Mouse (Mus musculus) intestine, postnatal 0 days (tissue): ENCODE data around the gene Gss. TPM values are rescaled to one million over a fixed set of nuclear protein-coding genes. Genes with fewer than 3 reads are reported as not detected.

Experiments
- ATAC-seq: fragments of 200-750 bp; cut with Nextera tagmentation; 2 replicates; pipeline ENCODE4 v1.8.0; 2017; ENCODE audit warnings: mild to moderate bottlenecking, moderate TSS enrichment, moderate library complexity
- H3K27ac ChIP-seq: fragments of 300-500 bp; sonication (generic); 2 replicates; pipeline ENCODE4 v1.5.1; 2014; ENCODE audit warnings: mild to moderate bottlenecking, low read depth, low read length, moderate library complexity
- H3K27me3 ChIP-seq: fragments of 300-500 bp; sonication (generic); replicated peaks from 2 replicates; pipeline ENCODE4 v1.6.1; 2014; ENCODE audit warnings: low read length, mixed read lengths; ENCODE audit not compliant: control insufficient read depth, insufficient read depth
- H3K36me3 ChIP-seq: fragments of 300-500 bp; sonication (generic); 2 replicates; pipeline ENCODE4 v1.6.1; 2014; ENCODE audit warnings: mild to moderate bottlenecking, moderate library complexity; ENCODE audit not compliant: control insufficient read depth, insufficient read depth
- H3K4me1 ChIP-seq: fragments of 300-500 bp; sonication (generic); replicated peaks from 2 replicates; pipeline ENCODE4 v1.6.1; 2014; ENCODE audit warnings: antibody characterized with exemption, low read length, mixed read lengths; ENCODE audit not compliant: control insufficient read depth, insufficient read depth
- H3K4me2 ChIP-seq: fragments of 300-500 bp; sonication (generic); replicated peaks from 2 replicates; pipeline ENCODE4 v1.6.1; 2014; ENCODE audit warnings: low read depth, mild to moderate bottlenecking, moderate library complexity
- H3K4me3 ChIP-seq: fragments of 300-500 bp; sonication (generic); 2 replicates; pipeline ENCODE4 v1.5.1; 2014; ENCODE audit warnings: low read depth, low read length
- H3K9ac ChIP-seq: fragments of 300-500 bp; sonication (generic); 2 replicates; pipeline ENCODE4 v1.6.1; 2014; ENCODE audit warnings: mild to moderate bottlenecking, low read depth, low read length
- H3K9me3 ChIP-seq: fragments of 300-500 bp; sonication (generic); 2 replicates; pipeline ENCODE4 v1.6.1; 2016; ENCODE audit warnings: mixed run types; ENCODE audit not compliant: control insufficient read depth
- CTCF ChIP-seq: sonication (generic); IDR thresholded peaks from 2 replicates; pipeline ENCODE4 v1.5.1; 2016; ENCODE audit warnings: low read depth, mild to moderate bottlenecking, control low read depth, antibody characterized with exemption, moderate library complexity
- WGBS: fragments of 180-500 bp; shearing (Covaris S2); extraction: QIAGEN DNeasy Blood & Tissue Kit; methylation state at CpG from one replicate; pipeline ENCODE4 v1.1.7; 2014; 5-methylcytosine and 5-hydroxymethylcytosine counted together
- microRNA counts: library from miRNA; unstranded; fragments of <30 nt; microRNA quantifications from one replicate; lab custom pipeline; 2016
- microRNA-seq: library from miRNA; unstranded; fragments of <30 nt; microRNA quantifications from one replicate; pipeline ENCODE4, GENCODE M21; 2016
- polyA plus RNA-seq: library from polyadenylated mRNA; unstranded; fragments of >200 nt; fragmentation: Nextera tagmentation; extraction: Ambion mirVana; gene quantifications from 2 replicates; pipeline ENCODE4 v1.2.1, GENCODE M21; 2015

The Gss gene
- polyA plus RNA-seq, 1 experiment from 2014 or later = 219 TPM

DNA sequence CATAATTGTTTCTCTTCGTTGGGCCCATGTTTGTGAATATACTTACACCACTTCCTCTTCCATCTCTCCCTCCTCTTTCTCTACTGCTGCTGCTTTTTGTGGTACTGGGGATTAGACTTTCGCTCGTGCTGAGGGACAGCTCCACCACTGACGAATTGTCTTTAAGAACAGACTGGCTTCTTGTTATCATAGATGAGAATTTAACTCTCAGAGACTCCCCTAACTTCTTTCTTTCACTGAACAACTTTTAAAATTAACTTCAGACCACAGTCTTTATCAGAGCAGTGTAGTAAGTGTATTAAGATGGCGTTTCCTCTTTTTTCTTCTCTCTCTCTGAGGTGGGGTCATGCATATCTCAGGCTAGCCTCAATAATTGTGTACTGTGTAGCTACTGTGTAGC lies 68.9 kb downstream of the Gss start:
- no peak overlapping the region for H3K9ac ChIP-seq
- H3K4me1 ChIP-seq = no peaks in the 10 kb centered on the region

DNA sequence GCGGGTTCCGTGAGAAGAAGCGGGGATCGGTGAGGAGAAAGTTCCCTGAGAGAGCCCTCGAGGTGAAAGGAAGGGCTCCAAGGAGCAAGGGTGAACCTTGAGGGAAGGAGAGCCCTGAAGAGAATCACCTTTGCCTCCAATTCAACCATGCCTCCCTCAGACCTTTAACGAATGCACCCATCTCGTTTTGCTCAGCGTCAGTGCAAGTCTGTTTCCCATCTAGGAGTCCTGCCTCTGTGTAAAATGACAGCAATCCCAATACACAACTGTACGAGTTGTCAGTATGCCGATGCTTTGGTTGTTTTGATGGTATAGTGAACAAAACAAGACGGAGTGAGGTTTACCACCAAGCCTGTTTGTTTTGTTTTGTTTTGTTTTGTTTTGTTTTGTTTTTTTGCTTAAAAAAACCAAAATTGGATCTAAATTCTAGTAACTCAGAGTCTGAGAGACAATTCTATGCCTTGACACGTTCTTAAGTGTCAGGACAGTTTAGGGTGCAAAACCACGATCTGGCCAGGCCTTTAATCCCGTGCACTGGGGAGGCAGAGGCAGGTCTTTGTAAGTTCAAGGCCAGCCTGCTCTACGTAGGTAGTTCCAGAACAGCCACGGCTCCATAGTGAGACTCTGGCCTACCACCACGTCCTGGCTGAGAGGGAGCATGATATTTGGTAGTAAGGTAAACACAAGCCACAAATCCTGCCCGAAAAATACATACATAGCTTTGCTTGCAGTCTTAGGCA lies 73.9 kb downstream of the Gss start:
- Histone ChIP-seq H3K27me3 (peaks cover 6% of the 10 kb centered on the region; the same call in 1 of the 2 replicates), H3K4me2 (peak overlapping the region; percentile 87), H3K9ac (peak overlapping the region; percentile 51), H3K4me3 (peak overlapping the region; percentile 80), H3K27ac (no peak overlapping the region), H3K36me3 (no peaks in the 10 kb centered on the region), H3K4me1 (no peaks in the 10 kb centered on the region), H3K9me3 (no peaks in the 10 kb centered on the region)
- ATAC-seq = no peak
- WGBS = 24% methylated on average over 18 of the region's 18 CpGs
- no peak for TF ChIP-seq CTCF

More for the DNA sequence above, 68.9 kb downstream of the Gss start:
- TF ChIP-seq CTCF = no peak
- ATAC-seq = no peak
- Histone ChIP-seq H3K27me3 (no peaks in the 10 kb centered on the region), H3K4me2 (no peak overlapping the region), H3K36me3 (no peaks in the 10 kb centered on the region), H3K4me3 (no peak overlapping the region), H3K9me3 (no peaks in the 10 kb centered on the region), H3K27ac (no peak overlapping the region)
- WGBS = 60% methylated on average over 5 of the region's 5 CpGs

DNA sequence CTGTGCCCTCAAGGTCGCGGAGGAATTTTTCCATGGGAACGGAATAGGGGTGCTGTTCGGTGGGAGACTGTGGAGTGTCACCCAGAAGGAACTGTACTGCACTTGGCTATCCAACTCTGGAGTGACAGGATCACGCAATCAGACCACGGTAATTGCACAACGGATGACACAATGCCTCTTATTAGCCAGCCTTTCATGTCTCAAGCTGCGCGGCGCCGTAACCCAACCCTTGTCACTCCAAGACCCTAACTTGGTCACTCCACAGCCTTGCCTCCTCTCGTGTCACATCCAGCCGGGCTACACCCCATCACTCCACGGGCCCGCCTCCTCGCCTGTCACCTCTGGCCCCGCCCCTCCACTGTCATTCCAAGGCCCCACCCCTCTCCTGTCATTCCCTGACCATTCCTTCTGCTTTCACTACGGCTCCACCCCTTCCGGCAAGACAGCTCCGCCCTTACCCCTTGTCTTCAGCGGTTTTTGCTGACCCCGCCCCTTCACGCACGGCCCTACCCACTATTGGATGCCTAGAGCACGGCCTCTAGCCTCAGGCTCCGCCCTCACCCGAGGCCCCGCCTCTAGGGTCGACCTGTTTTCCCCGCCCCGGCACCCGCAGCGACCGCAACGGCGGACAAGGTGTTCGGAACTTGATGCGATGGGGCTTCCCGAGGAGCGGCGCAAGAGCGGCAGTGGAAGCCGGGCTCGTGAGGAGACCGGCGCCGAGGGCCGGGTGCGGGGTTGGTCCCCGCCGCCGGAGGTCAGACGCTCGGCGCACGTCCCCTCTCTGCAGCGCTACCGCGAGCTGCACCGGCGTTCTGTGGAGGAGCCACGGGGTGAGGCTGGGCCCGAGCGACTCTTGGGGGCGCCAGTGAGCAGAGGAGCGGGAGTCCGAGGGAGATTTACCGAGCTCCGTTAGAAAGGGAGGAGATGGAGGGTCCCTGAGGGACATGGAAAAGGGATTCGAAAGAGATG lies 74.9 kb downstream of the Gss start, which contains the start of the genes Acss2 and Ggt7:
Gene Acss2 (plus strand): TSS at position 494 of the 969 bp plus-strand sequence.
Gene Ggt7 (minus strand): TSS at position 783 of the 969 bp plus-strand sequence.
- Histone ChIP-seq H3K27ac (no peak within 1 kb of the TSS; the same call in 1 of the 2 replicates), H3K36me3 (no peaks in the 10 kb centered on the region), H3K4me2 (peak within 1 kb of the TSS; percentile 87), H3K9me3 (no peaks in the 10 kb centered on the region), H3K4me3 (peak within 1 kb of the TSS; percentile 80), H3K4me1 (no peaks in the 10 kb centered on the region), H3K9ac (peak within 1 kb of the TSS; percentile 51), H3K27me3 (peaks cover 6% of the 10 kb centered on the region; the same call in 1 of the 2 replicates)
- ATAC-seq = peak; percentile 99
- 3% methylated on average over 70 of the region's 70 CpGs for WGBS
- TF ChIP-seq CTCF = peak; percentile 93

DNA sequence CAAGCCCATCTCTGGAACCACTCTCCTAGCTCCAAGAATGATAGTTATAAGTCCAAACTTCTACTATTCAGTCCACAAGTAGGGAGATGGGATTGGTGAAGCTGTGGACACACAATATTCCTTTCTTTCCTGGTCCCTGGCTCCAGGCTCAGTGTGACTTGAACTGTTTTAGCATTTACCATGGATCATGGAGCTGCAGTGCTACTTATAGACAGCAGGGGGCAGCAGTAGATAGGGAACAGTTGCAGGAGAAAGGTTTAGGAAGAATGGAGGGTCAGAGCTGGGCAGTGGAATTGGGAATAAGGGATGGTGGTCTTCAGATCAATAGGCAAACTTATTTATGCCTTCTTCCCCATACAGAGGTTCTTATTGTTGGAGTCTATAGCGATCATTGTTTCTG lies 76.7 kb downstream of the Gss start:
- ATAC-seq = no peak
- TF ChIP-seq CTCF = peak; percentile 98
- WGBS = 4% methylated on average over 1 of the region's 1 CpGs

DNA sequence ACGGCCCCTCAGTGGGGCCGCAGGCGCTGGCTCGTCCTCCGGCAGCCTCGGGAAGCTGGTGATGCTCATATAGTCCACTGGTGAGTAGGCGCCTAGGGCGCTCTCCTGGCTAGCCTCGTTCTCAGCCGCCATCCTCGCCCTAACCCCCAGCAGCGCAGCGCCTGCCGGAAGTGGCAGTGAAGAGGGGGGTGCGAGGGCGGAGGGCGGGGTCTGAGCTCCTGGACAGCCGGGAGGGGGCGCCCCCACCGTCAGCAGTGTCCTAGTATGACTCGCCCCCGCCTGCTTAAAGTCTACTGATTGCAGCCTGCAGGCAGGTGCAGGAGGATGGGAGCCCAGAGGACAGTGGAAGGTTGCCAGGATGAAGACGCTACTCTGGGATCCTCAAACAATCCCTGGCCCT lies 77.9 kb downstream of the Gss start:
- H3K27me3 ChIP-seq = peaks cover 6% of the 10 kb centered on the region; the same call in 1 of the 2 replicates
- no peaks in the 10 kb centered on the region for H3K36me3 ChIP-seq
- no peak overlapping the region for H3K27ac ChIP-seq
- peak overlapping the region; percentile 12; the same call in 1 of the 2 replicates for H3K9ac ChIP-seq
- 2% methylated on average over 21 of the region's 23 CpGs for WGBS
- peak; percentile 68 for TF ChIP-seq CTCF
- peak overlapping the region; percentile 58 for H3K4me2 ChIP-seq
- no peak for ATAC-seq
- peak overlapping the region; percentile 24 for H3K4me3 ChIP-seq
- H3K9me3 ChIP-seq = no peaks in the 10 kb centered on the region
- no peaks in the 10 kb centered on the region for H3K4me1 ChIP-seq

More for the DNA sequence above, 76.7 kb downstream of the Gss start:
- no peak overlapping the region for H3K27ac ChIP-seq
- H3K9ac ChIP-seq = no peak overlapping the region
- H3K4me1 ChIP-seq = no peaks in the 10 kb centered on the region
- no peak overlapping the region for H3K4me2 ChIP-seq
- peaks cover 6% of the 10 kb centered on the region; the same call in 1 of the 2 replicates for H3K27me3 ChIP-seq
- H3K4me3 ChIP-seq = no peak overlapping the region
- H3K36me3 ChIP-seq = no peaks in the 10 kb centered on the region
- no peaks in the 10 kb centered on the region for H3K9me3 ChIP-seq

DNA sequence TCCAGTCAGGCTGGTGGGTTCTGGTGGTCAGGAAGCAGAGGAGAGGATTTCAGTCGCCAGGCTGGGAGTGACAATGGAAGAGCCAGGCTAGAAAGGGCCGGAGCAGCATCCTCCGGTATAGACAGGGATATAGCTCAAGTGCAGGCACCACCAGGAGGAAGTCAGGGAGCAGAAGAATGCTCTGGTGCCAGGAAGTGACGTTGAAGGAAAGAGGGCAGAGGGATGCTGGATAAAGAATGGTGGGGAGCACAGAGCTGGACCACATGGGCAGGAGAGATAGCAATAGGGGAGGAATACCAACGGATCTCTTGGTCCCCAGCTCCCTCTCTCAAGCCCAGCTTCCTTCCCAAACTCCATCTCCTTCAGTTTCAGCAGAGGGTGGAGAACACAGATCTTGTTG lies 79.1 kb downstream of the Gss start:
- no peak for ATAC-seq
- H3K9ac ChIP-seq = no peak overlapping the region
- H3K27me3 ChIP-seq = peaks cover 6% of the 10 kb centered on the region; the same call in 1 of the 2 replicates
- no peak for TF ChIP-seq CTCF
- no peaks in the 10 kb centered on the region for H3K9me3 ChIP-seq
- H3K27ac ChIP-seq = no peak overlapping the region
- no peak overlapping the region for H3K4me2 ChIP-seq
- no peak overlapping the region for H3K4me3 ChIP-seq
- WGBS = 70% methylated on average over 5 of the region's 5 CpGs
- no peaks in the 10 kb centered on the region for H3K36me3 ChIP-seq
- no peaks in the 10 kb centered on the region for H3K4me1 ChIP-seq

MicroRNA genes within 50 kb of the gene (microRNA counts, 519-probe panel; counts per million panel counts)
- 4,188 counts per million, percentile 60 among the panel's probes with 10 or more counts for microRNA mmu-miR-499 (lab: Ali Mortazavi, UCI)

Small RNA genes lying within 50 kb of the gene (microRNA-seq; reads per million reads assigned to microRNA genes)
- gene Mir499 = 295 reads per million, percentile 62 among the genes with 10 or more reads in this experiment

Other genes starting within 250 kb of the Gss start
- 29.6 and 31.5 TPM in 2 replicates for gene Pigu, start 235.4 kb downstream of the Gss start, polyA plus RNA-seq
- 32.9 and 33.7 TPM in 2 replicates for gene Trp53inp2, start 211.8 kb downstream of the Gss start, polyA plus RNA-seq
- gene Ncoa6, start 118.9 kb downstream of the Gss start, polyA plus RNA-seq = 14.9 and 16.0 TPM in 2 replicates
- gene Acss2, start 74.9 kb downstream of the Gss start, polyA plus RNA-seq = 8.4 and 9.5 TPM in 2 replicates
- gene Ggt7, start 74.6 kb downstream of the Gss start, polyA plus RNA-seq = 2.6 and 2.7 TPM in 2 replicates
- gene Myh7b, start 18.4 kb upstream of the Gss start, polyA plus RNA-seq = 2.7 and 2.8 TPM in 2 replicates
- 64.8 and 67.5 TPM in 2 replicates for gene Trpc4ap, start 99.6 kb upstream of the Gss start, polyA plus RNA-seq
- 60.0 and 61.6 TPM in 2 replicates for gene Edem2, start 136.7 kb upstream of the Gss start, polyA plus RNA-seq
- gene Gm17581, start 143.1 kb upstream of the Gss start, polyA plus RNA-seq = not detected in 2 replicates
- gene Procr, start 158.3 kb upstream of the Gss start, polyA plus RNA-seq = 8.0 and 8.3 TPM in 2 replicates
- gene Mmp24, start 182.5 kb upstream of the Gss start, polyA plus RNA-seq = 0.17 and 0.22 TPM in 2 replicates
- 40.0 and 42.3 TPM in 2 replicates for gene BC029722, start 226.6 kb upstream of the Gss start, polyA plus RNA-seq
- 318 and 321 TPM in 2 replicates for gene Eif6, start 234.1 kb upstream of the Gss start, polyA plus RNA-seq
- gene Fam83c, start 242.0 kb upstream of the Gss start, polyA plus RNA-seq = 0.31 and 0.37 TPM in 2 replicates